Mouse (Mus musculus) brain, embryonic 14.5 days (tissue): Measurements from ENCODE around the gene Klk4. TPM values are rescaled to one million over a fixed set of nuclear protein-coding genes. Genes with fewer than 3 reads are reported as not detected.

Experiments used
- DNase-seq: peaks from one replicate; pipeline ENCODE4 v3.0.0-alpha.2; 2011; ENCODE audit warnings: low read depth
- CTCF ChIP-seq: fragments of 200-500 bp; IDR thresholded peaks from 2 replicates; pipeline ENCODE4 v1.5.1; 2012; ENCODE audit warnings: inconsistent platforms, mild to moderate bottlenecking, moderate library complexity, borderline replicate concordance; ENCODE audit not compliant: insufficient read depth, insufficient read length; ENCODE audit errors: extremely low read depth
- POLR2A ChIP-seq: fragments of 200-500 bp; IDR thresholded peaks from 2 replicates; pipeline ENCODE4 v1.6.1; 2012; ENCODE audit warnings: mild to moderate bottlenecking, inconsistent platforms, borderline replicate concordance; ENCODE audit not compliant: poor library complexity, insufficient read depth, insufficient read length, severe bottlenecking; ENCODE audit errors: extremely low read depth
- polyA plus RNA-seq: library from polyadenylated mRNA; depleted of rRNA; stranded (reverse); fragments of >200 nt; gene quantifications from 2 replicates; pipeline ENCODE4 v1.2.3, GENCODE M21; 2012; rRNA removed

Gene Klk4
- 0.39 and 0.93 TPM in 2 replicates for polyA plus RNA-seq

DNA sequence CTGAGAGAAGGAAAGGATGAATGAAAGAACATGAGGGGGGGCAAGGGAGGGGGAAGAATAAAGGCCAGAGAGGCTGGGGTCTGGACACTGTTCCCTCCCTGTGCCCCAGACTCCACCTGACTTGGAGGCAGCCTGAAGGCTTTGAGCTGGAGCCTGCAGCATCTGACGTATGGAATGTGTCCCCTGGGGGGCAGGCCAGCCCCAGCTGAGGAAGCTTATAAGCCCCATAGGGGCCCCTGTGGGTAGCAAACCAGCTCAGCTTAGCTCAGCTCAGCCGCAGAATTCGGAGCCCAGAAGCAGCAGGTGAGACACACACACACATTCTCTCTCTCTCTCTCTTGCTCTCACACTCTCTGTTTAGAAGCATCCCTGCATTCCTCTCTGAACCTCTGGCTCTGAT, at the start of gene Klk4:
Gene Klk4, plus strand, starts transcription at position 249 of the 400 bp plus-strand sequence.
- no peak for DNase-seq
- TF ChIP-seq CTCF (no peak), POLR2A (no peak)

DNA sequence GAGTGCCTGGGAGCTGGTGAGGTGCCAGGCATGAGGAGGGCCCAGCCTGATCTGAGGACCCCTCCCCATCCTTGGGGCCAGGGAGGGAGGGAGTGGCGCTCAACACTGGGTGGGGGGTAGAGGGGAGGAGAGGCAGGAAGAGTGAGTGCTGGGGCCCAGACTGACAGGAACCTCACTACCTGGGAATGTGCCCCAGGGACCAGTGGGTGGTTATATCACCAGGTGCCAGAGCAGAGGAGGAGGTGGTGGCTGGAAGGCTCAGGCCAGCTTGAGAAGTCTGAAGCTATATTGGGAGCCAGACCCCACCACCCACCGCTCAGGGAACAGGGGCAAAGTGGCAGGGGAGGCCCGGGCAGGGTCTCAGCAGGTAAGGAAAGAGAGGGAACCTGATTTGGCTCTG, 39.3 kb upstream of the Klk4 start, which contains the start of gene Klk5:
Gene Klk5, plus strand, starts transcription at position 271 of the 400 bp plus-strand sequence.
- TF ChIP-seq POLR2A (no peak), CTCF (no peak)
- no peak for DNase-seq

DNA sequence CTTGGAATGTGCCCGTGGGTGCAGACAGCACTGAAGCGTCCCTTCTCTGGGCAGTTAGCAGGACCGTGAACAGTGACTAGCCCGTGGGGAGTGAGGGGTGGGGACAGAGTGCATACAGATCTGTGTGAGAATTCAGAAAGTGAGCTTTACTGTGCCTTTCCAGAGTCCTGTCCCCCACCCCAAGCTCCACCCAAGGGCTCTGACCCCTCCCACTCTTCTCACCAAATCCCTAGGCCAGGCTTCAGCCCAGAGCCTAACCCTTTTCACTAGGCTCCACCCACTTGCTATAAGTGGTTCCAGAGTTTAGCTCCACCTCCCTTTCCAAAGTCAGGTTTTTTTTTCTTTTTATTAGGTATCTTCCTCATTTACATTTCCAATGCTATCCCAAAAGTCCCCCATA, 37.2 kb upstream of the Klk4 start:
- no peak for DNase-seq
- no peak for TF ChIP-seq POLR2A
- no peak for TF ChIP-seq CTCF

DNA sequence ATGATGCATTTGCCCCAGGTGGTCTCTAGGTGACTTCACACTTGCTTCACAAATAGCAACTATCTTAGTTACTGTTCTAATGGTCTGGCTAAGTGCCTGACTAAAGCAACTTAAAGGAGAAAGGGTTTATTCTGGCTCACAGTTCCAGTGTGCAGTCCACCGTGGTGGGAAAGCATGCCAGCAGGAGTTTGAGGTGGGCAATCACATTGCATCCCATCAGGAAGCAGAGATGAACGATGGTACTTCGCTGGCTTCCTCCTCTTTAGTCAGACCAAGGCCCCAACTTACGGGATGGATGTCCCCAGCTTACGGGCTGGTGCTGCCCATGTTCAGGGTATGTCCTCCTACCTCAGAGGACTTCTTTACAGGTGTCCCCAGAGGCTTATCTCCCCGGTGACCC, 29.3 kb upstream of the Klk4 start:
- TF ChIP-seq CTCF, result no peak
- no peak for TF ChIP-seq POLR2A
- no peak for DNase-seq

DNA sequence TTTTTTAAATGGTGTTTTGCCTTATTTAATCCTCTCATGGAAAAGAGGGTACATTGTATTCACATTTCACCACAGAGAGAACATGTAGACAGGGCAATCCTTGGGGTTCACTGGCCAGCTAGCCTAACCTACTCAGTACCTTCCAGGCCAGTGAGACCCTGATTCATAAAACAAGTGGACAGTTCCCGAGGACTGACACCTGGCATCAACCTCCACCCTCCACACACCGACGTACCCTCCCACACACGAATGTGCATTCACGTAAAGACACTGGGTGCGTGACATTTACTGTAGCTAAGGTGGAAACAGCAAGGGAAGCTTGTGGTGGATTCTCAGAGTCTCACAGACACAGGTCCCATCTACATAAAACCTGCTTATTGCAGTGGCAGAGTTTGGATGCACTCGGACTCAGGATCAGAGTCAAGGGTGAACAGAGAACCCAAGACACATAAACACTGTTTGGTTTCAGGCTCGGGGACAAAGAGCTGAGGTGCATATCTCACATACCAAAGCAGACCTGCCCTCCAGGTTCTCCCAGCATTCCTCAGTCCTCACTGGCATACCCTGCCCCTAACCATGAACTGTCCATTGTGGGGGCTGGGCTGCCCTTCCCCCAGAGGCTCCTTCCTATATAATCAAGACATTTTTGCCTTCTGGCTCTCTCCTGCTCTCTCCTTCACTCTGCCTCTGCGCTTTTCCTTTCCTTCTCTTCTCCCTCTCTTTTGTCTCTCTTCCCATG, 26.1 kb upstream of the Klk4 start:
- TF ChIP-seq CTCF (no peak), POLR2A (no peak)
- DNase-seq, result no peak

DNA sequence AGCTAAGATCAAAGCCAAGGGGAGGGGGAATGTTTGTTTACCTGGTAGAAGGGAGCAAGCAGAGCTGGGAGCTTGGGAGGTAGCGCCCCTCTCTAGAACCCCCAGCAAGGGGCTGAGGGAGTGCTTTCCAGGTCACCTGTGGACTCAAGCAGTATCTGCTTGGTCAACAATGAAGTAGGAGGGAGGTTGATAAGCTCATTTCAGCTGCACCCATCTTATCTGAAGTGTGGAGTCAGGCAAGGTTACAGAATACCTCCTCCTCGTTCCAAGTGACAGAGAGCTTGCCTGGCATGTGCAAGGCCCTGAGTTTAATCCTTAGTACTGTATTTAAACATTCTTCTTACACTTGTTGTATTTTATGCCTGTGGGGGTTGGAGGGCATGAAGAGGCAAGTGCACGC, 25.3 kb upstream of the Klk4 start:
- TF ChIP-seq CTCF (no peak), POLR2A (no peak)
- DNase-seq, result no peak

DNA sequence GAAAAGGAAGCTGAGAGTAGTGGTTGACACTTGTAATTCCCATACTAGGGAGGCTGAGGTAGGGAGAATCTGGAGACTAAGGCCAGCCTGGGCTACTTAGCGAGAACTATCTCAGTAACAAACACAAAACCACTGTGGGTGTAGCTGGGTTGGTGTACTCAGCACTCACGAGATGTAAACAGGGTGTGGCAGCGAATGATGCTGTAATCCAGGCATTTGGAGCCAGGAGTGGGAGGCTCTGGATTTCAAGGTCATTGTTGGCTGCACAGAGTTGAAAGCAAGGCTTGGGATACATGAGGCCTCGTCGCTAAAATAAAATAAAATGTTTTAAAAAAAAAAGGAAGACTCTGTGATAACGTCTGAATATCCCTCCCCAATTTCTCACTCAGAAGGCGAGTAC, 24.7 kb upstream of the Klk4 start:
- TF ChIP-seq POLR2A (no peak), CTCF (no peak)
- no peak for DNase-seq

GRCm38 (mm10) chr7:43857501-43857900, 23.5 kb upstream of the Klk4 start:
- no peak for DNase-seq
- no peak for TF ChIP-seq CTCF

DNA sequence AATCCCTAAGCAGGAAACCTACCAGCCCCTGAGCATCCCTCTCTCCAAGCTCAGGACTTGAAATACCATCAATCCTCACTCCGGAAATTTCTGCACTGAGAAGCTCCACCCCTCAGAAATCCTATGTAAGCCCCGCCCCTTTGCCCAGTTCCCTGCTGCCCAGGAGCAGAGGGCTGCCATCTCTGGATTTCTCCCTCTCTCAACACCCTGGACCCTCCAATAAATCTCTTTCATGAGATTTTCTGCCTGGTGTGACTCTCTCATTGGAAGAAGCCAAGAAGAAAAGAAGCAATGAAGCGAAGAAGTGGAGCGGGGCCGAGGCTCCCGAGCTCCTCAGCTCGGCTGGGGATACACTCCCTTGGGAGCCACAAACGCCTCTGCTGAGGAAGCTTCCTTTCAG, 20.5 kb upstream of the Klk4 start:
- no peak for TF ChIP-seq POLR2A
- no peak for TF ChIP-seq CTCF
- DNase-seq, result peak; percentile 11

GRCm38 (mm10) chr7:43873237-43873636, 7.7 kb upstream of the Klk4 start:
- peak; percentile 78 for DNase-seq
- TF ChIP-seq CTCF (peak; percentile 93), POLR2A (no peak)

DNA sequence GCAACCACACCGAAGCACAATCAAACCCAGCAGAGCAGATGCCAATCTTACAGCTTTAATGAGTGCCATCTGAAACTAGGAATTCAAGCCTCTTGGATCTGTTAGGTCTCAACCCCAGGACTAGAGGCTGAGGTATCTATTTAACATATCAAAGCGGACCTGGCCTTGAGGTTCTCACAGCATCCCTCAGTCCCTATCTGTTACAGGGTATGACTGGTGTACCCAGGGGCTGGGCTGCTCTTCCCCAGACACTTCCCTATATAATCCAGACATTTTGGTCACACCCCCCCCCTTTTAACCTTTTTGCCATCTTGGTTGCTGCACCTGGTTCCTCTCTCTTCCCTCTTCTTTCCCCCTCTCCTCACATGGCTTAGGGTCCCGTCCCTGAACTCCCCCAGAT, 7.3 kb upstream of the Klk4 start:
- DNase-seq, result no peak
- TF ChIP-seq CTCF (no peak), POLR2A (no peak)

GRCm38 (mm10) chr7:43874868-43875375, 6.0 kb upstream of the Klk4 start:
- DNase-seq, result no peak
- TF ChIP-seq POLR2A (no peak), CTCF (no peak)
